Mouse (Mus musculus) central nervous system, embryonic 14 days (tissue): ENCODE measurements around the gene Ly6g6e. TPM values are rescaled to one million over a fixed set of nuclear protein-coding genes. Genes with fewer than 3 reads are reported as not detected.

ENCODE experiments used
- polyA plus RNA-seq: library from polyadenylated mRNA; depleted of rRNA; stranded (reverse); fragments of >200 nt; gene quantifications from 2 replicates; pipeline ENCODE4 v1.2.3, GENCODE M21; 2012; rRNA removed

Gene Ly6g6e
- polyA plus RNA-seq, 1 experiment, result 7.1 TPM

Other genes with a start within 250 kb of the Ly6g6e start
- gene Stk19, start 240.0 kb upstream of the Ly6g6e start, polyA plus RNA-seq, result 68.6 and 70.2 TPM in 2 replicates
- 84.5 and 86.1 TPM in 2 replicates for gene Dxo, start 239.9 kb upstream of the Ly6g6e start, polyA plus RNA-seq
- gene Skiv2l, start 226.7 kb upstream of the Ly6g6e start, polyA plus RNA-seq, result 102 and 104 TPM in 2 replicates
- gene Nelfe, start 226.5 kb upstream of the Ly6g6e start, polyA plus RNA-seq, result 74.4 and 75.2 TPM in 2 replicates
- gene Cfb, start 214.4 kb upstream of the Ly6g6e start, polyA plus RNA-seq, result 1.2 and 2.4 TPM in 2 replicates
- gene Zbtb12, start 197.4 kb upstream of the Ly6g6e start, polyA plus RNA-seq, result 112 and 124 TPM in 2 replicates
- not detected in 2 replicates for gene Gm20547, start 194.9 kb upstream of the Ly6g6e start, polyA plus RNA-seq
- gene C2, start 178.6 kb upstream of the Ly6g6e start, polyA plus RNA-seq, result 2.2 and 3.4 TPM in 2 replicates
- gene Ehmt2, start 178.4 kb upstream of the Ly6g6e start, polyA plus RNA-seq, result 310 and 337 TPM in 2 replicates
- 0.02 and 0.08 TPM in 2 replicates for gene Slc44a4, start 162.4 kb upstream of the Ly6g6e start, polyA plus RNA-seq
- 24.0 and 24.4 TPM in 2 replicates for gene Neu1, start 145.6 kb upstream of the Ly6g6e start, polyA plus RNA-seq
- gene Hspa1b, start 117.7 kb upstream of the Ly6g6e start, polyA plus RNA-seq, result 4.4 and 6.7 TPM in 2 replicates
- gene Gm20481, start 107.0 kb upstream of the Ly6g6e start, polyA plus RNA-seq, result not detected in 2 replicates
- gene Hspa1a, start 104.7 kb upstream of the Ly6g6e start, polyA plus RNA-seq, result 4.1 and 5.8 TPM in 2 replicates
- gene Hspa1l, start 104.2 kb upstream of the Ly6g6e start, polyA plus RNA-seq, result 0.29 and 0.31 TPM in 2 replicates
- 113 and 117 TPM in 2 replicates for gene Lsm2, start 95.0 kb upstream of the Ly6g6e start, polyA plus RNA-seq
- gene Vars, start 75.9 kb upstream of the Ly6g6e start, polyA plus RNA-seq, result 96.9 and 103 TPM in 2 replicates
- gene Vwa7, start 60.3 kb upstream of the Ly6g6e start, polyA plus RNA-seq, result 0.54 and 0.55 TPM in 2 replicates
- 6.1 TPM in 2 replicates for gene Sapcd1, start 48.9 kb upstream of the Ly6g6e start, polyA plus RNA-seq
- 4.1 and 6.2 TPM in 2 replicates for gene Msh5, start 30.2 kb upstream of the Ly6g6e start, polyA plus RNA-seq
- 89.1 and 106 TPM in 2 replicates for gene Clic1, start 26.9 kb upstream of the Ly6g6e start, polyA plus RNA-seq
- 371 and 426 TPM in 2 replicates for gene Ddah2, start 17.9 kb upstream of the Ly6g6e start, polyA plus RNA-seq
- gene Ly6g6c, start 11.5 kb upstream of the Ly6g6e start, polyA plus RNA-seq, result 0.07 and 0.48 TPM in 2 replicates
- gene Mpig6b, start 10.7 kb upstream of the Ly6g6e start, polyA plus RNA-seq, result 0.22 and 0.23 TPM in 2 replicates
- 2.3 and 2.8 TPM in 2 replicates for gene Ly6g6d, start 1.2 kb downstream of the Ly6g6e start, polyA plus RNA-seq
- 0.10 and 0.16 TPM in 2 replicates for gene Ly6g6f, start 8.7 kb downstream of the Ly6g6e start, polyA plus RNA-seq
- gene Abhd16a, start 12.4 kb downstream of the Ly6g6e start, polyA plus RNA-seq, result 93.6 and 106 TPM in 2 replicates
- not detected in 2 replicates for gene Ly6g5c, start 31.4 kb downstream of the Ly6g6e start, polyA plus RNA-seq
- gene Ly6g5b, start 38.5 kb downstream of the Ly6g6e start, polyA plus RNA-seq, result 2.9 TPM in 2 replicates
- gene Gpank1, start 44.6 kb downstream of the Ly6g6e start, polyA plus RNA-seq, result 22.2 and 25.0 TPM in 2 replicates
- gene Csnk2b, start 45.2 kb downstream of the Ly6g6e start, polyA plus RNA-seq, result 218 and 221 TPM in 2 replicates
- gene D17H6S53E, start 49.5 kb downstream of the Ly6g6e start, polyA plus RNA-seq, result 4.9 and 5.3 TPM in 2 replicates
- 1.1 and 1.2 TPM in 2 replicates for gene Apom, start 55.1 kb downstream of the Ly6g6e start, polyA plus RNA-seq
- gene Bag6, start 58.3 kb downstream of the Ly6g6e start, polyA plus RNA-seq, result 327 and 363 TPM in 2 replicates
- gene Prrc2a, start 88.0 kb downstream of the Ly6g6e start, polyA plus RNA-seq, result 357 and 368 TPM in 2 replicates
- 3.3 and 4.7 TPM in 2 replicates for gene Aif1, start 99.2 kb downstream of the Ly6g6e start, polyA plus RNA-seq
- 12.8 and 13.3 TPM in 2 replicates for gene Lst1, start 111.5 kb downstream of the Ly6g6e start, polyA plus RNA-seq
- gene Ltb, start 117.5 kb downstream of the Ly6g6e start, polyA plus RNA-seq, result 0.71 and 1.3 TPM in 2 replicates
- 0.34 and 0.66 TPM in 2 replicates for gene Tnf, start 125.1 kb downstream of the Ly6g6e start, polyA plus RNA-seq
- gene Lta, start 128.4 kb downstream of the Ly6g6e start, polyA plus RNA-seq, result 0.32 and 0.34 TPM in 2 replicates
- gene Gm16181, start 143.9 kb downstream of the Ly6g6e start, polyA plus RNA-seq, result not detected in 2 replicates
- 68.5 and 73.3 TPM in 2 replicates for gene Atp6v1g2, start 156.8 kb downstream of the Ly6g6e start, polyA plus RNA-seq
- gene Nfkbil1, start 158.9 kb downstream of the Ly6g6e start, polyA plus RNA-seq, result 15.6 TPM in 2 replicates
- 959 and 1,020 TPM in 2 replicates for gene Ddx39b, start 164.8 kb downstream of the Ly6g6e start, polyA plus RNA-seq
- gene H2-D1, start 185.8 kb downstream of the Ly6g6e start, polyA plus RNA-seq, result 38.6 and 42.0 TPM in 2 replicates
- 0.09 and 0.10 TPM in 2 replicates for gene H2-Q1, start 243.5 kb downstream of the Ly6g6e start, polyA plus RNA-seq